Mouse (Mus musculus): ENCODE results near the gene Sorbs1.

DNA sequence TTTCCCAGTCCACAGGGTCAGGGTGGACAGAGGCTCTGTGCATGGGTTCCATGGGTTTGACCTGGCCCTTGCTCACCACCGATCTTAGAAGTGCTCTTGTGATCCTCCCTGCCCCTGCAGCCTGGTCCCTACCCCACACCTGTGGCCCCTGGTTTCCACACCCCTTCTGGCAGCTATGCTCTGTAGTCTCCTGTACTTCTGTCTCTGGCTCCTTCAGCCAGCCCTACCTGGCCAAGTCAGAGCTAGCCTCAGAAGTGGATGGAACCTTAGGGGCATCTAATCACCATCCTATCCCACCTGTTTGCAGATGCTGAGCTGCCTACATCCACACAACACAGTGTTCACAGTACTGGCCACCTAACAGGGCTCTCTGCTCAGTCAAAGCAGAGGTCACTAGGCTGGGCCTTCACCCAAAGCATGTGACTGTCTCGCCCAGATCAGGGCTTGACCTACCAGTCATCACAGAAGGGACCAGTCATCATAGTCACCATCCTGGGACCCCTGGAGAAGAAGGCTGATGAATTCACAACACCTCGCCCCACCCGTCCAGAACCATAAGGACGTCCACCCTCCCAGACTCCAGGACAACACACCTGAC is 120.7 kb downstream of the Sorbs1 start:
- TF ChIP-seq POLR2A (IDR thresholded peaks at IDR 0.05; ENCODE audit: insufficient read length, low read depth) (no peak), USF1 (IDR thresholded peaks at IDR 0.05; ENCODE audit: low read depth) (no peak), E2F4 (IDR thresholded peaks at IDR 0.05; ENCODE audit: insufficient read depth) (no peak), SRF (IDR thresholded peaks at IDR 0.05; ENCODE audit: control insufficient read depth, insufficient read length, low read depth) (no peak), CEBPB (IDR thresholded peaks at IDR 0.05; ENCODE audit: insufficient read depth, poor library complexity, severe bottlenecking) (no peak), POLR2AphosphoS2 (IDR thresholded peaks at IDR 0.05; ENCODE audit: insufficient read length, low read depth) (no peak), MAX (IDR thresholded peaks at IDR 0.05; ENCODE audit: low read depth) (no peak), MYOG (IDR thresholded peaks at IDR 0.05; ENCODE audit: control insufficient read depth in 1 of 3, insufficient read depth in 1 of 3, insufficient read length in 2 of 3, low read depth in 2 of 3) (no peak), TCF12 (IDR thresholded peaks at IDR 0.05; ENCODE audit: insufficient read depth, poor library complexity, severe bottlenecking) (no peak), MYOD1 (IDR thresholded peaks at IDR 0.05; ENCODE audit: control insufficient read depth in 1 of 3, insufficient read length in 2 of 3, low read depth in 2 of 3) (no peak), TCF3 (IDR thresholded peaks at IDR 0.05; ENCODE audit: insufficient read length, low read depth) (no peak), REST (IDR thresholded peaks at IDR 0.05; ENCODE audit: insufficient read depth, insufficient read length) (no peak)

Data from myocyte (in vitro differentiated cells).